Mouse (Mus musculus): ENCODE results near the gene Gm49340.
"Not testable (repeated sequence)": the region's sequence is repeated elsewhere in the genome, so short reads cannot be mapped to it uniquely, and the experiment has no call there.

Gm49340 gene

GRCm38 (mm10) chr11:73329442-73329841 lies at the start of gene Gm49340, which contains the start of the genes Aspa and Spata22:
Gene Gm49340, plus strand, starts transcription at chr11:73329741.
Gene Aspa, minus strand, starts transcription at chr11:73329596.
Gene Spata22, plus strand, starts transcription at chr11:73329741.
- no peak for DNase-seq (ENCODE audit: low read depth, low spot score)

- DNase-seq (ENCODE audit: low read depth, low spot score) = peak; percentile 26
Measured at GRCm38 (mm10) chr11:73280710-73281109, 48.8 kb upstream of the Gm49340 start.

GRCm38 (mm10) chr11:73281528-73282027 lies 48.0 kb upstream of the Gm49340 start:
- DNase-seq (ENCODE audit: low read depth, low spot score) = peak; percentile 65

- DNase-seq (ENCODE audit: low read depth, low spot score) = no peak
Measured at GRCm38 (mm10) chr11:73283369-73283768, 46.2 kb upstream of the Gm49340 start.

- no peak for DNase-seq (ENCODE audit: low read depth, low spot score)
Measured at GRCm38 (mm10) chr11:73283926-73284325, 45.6 kb upstream of the Gm49340 start.

GRCm38 (mm10) chr11:73284351-73284750 lies 45.2 kb upstream of the Gm49340 start:
- DNase-seq (ENCODE audit: low read depth, low spot score) = no peak

GRCm38 (mm10) chr11:73289621-73290020 lies 39.9 kb upstream of the Gm49340 start:
- no peak for DNase-seq (ENCODE audit: low read depth, low spot score)

- no peak for DNase-seq (ENCODE audit: low read depth, low spot score)
Measured at GRCm38 (mm10) chr11:73303123-73303522, 26.4 kb upstream of the Gm49340 start.

- no peak for DNase-seq (ENCODE audit: low read depth, low spot score)
Measured at GRCm38 (mm10) chr11:73315961-73316360, 13.6 kb upstream of the Gm49340 start.

GRCm38 (mm10) chr11:73318581-73318980 lies 11.0 kb upstream of the Gm49340 start:
- not testable (repeated sequence) for DNase-seq (ENCODE audit: low read depth, low spot score)

- DNase-seq (ENCODE audit: low read depth, low spot score) = not testable (repeated sequence)
Measured at GRCm38 (mm10) chr11:73321064-73321463, 8.5 kb upstream of the Gm49340 start.

- DNase-seq (ENCODE audit: low read depth, low spot score) = no peak
Measured at GRCm38 (mm10) chr11:73323906-73324830, 5.4 kb upstream of the Gm49340 start.

- DNase-seq (ENCODE audit: low read depth, low spot score) = no peak
Measured at GRCm38 (mm10) chr11:73326485-73326886, 3.1 kb upstream of the Gm49340 start.

- DNase-seq (ENCODE audit: low read depth, low spot score) = no peak
Measured at GRCm38 (mm10) chr11:73327361-73327760, 2.2 kb upstream of the Gm49340 start.

- DNase-seq (ENCODE audit: low read depth, low spot score) = no peak
Measured at GRCm38 (mm10) chr11:73333357-73333756, 3.8 kb downstream of the Gm49340 start.

- DNase-seq (ENCODE audit: low read depth, low spot score) = no peak
Measured at GRCm38 (mm10) chr11:73336919-73337318, 7.4 kb downstream of the Gm49340 start.

GRCm38 (mm10) chr11:73350483-73350882 lies 20.9 kb downstream of the Gm49340 start, which contains the start of gene Olfr20:
Gene Olfr20, plus strand, starts transcription at chr11:73350783.
- DNase-seq (ENCODE audit: low read depth, low spot score) = no peak

- DNase-seq (ENCODE audit: low read depth, low spot score) = no peak
Measured at GRCm38 (mm10) chr11:73370946-73371345, 41.4 kb downstream of the Gm49340 start, which contains the start of gene Olfr376. Gene Olfr376, plus strand, starts transcription at chr11:73371246.

GRCm38 (mm10) chr11:73395374-73395773 lies 65.8 kb downstream of the Gm49340 start:
- no peak for DNase-seq (ENCODE audit: low read depth, low spot score)

GRCm38 (mm10) chr11:73399514-73399913 lies 70.0 kb downstream of the Gm49340 start, which contains the start of gene Olfr1:
Gene Olfr1, minus strand, starts transcription at chr11:73399614.
- DNase-seq (ENCODE audit: low read depth, low spot score) = no peak

Data from CD4-positive helper T cell, adult 2 months (primary cell).